Mouse (Mus musculus) CD4-positive helper T cell, adult 2 months (primary cell): ENCODE measurements around the gene Lhfpl4.

Source experiments
- DNase-seq: peaks from one replicate; pipeline ENCODE4 v3.0.0-alpha.2; 2012; ENCODE audit warnings: low read depth, missing footprints, low spot score

The Lhfpl4 gene

GRCm38 (mm10) chr6:113194841-113195595 lies at the start of gene Lhfpl4:
Gene Lhfpl4, minus strand, starts transcription at chr6:113195384.
- no peak for DNase-seq

GRCm38 (mm10) chr6:113242753-113243152 lies 47.6 kb upstream of the Lhfpl4 start:
- no peak for DNase-seq

DNA sequence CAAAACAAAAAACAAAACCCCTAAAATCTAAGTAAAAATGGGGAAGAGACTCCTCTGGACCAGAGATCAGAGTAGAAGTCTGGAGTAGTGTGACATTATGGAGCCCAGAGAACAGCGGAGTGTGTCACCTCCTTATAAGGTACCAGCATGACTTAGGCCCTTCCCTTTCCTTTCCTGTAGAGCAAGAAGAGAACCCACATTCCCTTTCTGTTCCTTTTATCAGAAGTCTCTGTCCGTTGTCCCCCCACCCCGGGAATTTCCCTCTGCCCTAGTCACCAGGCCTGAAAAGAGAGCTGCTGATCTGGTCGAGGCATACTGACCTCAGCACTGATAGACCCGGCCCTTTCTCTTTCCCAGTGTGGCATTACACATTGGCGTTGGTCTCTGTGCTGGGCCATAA lies 43.3 kb upstream of the Lhfpl4 start:
- peak; percentile 32 for DNase-seq

GRCm38 (mm10) chr6:113237542-113238270 lies 42.5 kb upstream of the Lhfpl4 start, which contains the start of gene Mtmr14:
Gene Mtmr14, plus strand, starts transcription at chr6:113237843.
- DNase-seq, result peak; percentile 99

- no peak for DNase-seq
Measured at GRCm38 (mm10) chr6:113235141-113235540, 40.0 kb upstream of the Lhfpl4 start.

GRCm38 (mm10) chr6:113226705-113227104 lies 31.5 kb upstream of the Lhfpl4 start:
- DNase-seq, result no peak

DNA sequence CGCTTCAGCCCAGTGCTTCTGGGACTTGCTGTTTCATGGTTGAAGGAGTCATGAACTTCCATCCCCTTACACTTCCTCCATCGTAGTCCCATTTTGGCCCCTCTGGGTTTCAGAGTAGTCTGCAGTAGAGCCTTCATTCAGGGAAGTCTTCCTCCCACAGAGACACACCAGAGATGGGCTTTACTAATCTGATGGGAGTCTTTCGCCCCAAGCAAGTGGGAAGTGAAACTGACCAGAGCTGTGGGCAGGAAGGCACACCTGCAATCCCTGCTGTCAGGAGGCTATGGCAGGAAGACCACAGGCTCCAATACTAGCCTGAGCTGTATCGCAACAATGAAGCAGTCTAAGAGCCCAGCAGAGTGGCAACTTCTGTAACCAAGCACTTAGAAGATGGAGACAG lies 30.6 kb upstream of the Lhfpl4 start:
- no peak for DNase-seq

DNA sequence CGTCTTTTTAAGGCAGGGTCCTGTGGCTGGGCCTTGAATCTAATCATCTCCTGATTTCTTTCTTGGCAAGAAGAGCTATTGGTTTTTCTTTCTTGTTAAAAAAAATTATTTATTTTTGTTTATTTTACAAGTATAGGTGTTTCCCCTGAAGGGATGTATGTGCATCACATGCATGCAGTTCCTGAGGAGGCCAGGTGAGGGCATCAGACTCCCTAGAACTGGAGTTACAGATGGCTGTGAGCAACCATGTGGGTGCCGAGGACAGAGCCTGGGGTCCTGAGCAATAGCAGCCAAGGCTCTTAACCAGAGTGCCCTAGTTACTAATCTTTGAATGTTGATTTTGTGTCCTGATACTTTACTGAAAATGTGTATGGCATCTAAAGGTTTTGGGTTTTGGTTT lies 21.1 kb upstream of the Lhfpl4 start:
- DNase-seq, result no peak

GRCm38 (mm10) chr6:113195596-113195992 lies 410 bp upstream of the Lhfpl4 start:
- no peak for DNase-seq

- DNase-seq, result no peak
Measured at GRCm38 (mm10) chr6:113194517-113194840, 705 bp downstream of the Lhfpl4 start.

- peak; percentile 11 for DNase-seq
Measured at GRCm38 (mm10) chr6:113193765-113194460, 1.3 kb downstream of the Lhfpl4 start.

- no peak for DNase-seq
Measured at GRCm38 (mm10) chr6:113184866-113185525, 10.2 kb downstream of the Lhfpl4 start.

- DNase-seq, result no peak
Measured at GRCm38 (mm10) chr6:113184163-113184562, 11.0 kb downstream of the Lhfpl4 start.

GRCm38 (mm10) chr6:113179195-113179733 lies 15.9 kb downstream of the Lhfpl4 start:
- DNase-seq, result no peak

DNA sequence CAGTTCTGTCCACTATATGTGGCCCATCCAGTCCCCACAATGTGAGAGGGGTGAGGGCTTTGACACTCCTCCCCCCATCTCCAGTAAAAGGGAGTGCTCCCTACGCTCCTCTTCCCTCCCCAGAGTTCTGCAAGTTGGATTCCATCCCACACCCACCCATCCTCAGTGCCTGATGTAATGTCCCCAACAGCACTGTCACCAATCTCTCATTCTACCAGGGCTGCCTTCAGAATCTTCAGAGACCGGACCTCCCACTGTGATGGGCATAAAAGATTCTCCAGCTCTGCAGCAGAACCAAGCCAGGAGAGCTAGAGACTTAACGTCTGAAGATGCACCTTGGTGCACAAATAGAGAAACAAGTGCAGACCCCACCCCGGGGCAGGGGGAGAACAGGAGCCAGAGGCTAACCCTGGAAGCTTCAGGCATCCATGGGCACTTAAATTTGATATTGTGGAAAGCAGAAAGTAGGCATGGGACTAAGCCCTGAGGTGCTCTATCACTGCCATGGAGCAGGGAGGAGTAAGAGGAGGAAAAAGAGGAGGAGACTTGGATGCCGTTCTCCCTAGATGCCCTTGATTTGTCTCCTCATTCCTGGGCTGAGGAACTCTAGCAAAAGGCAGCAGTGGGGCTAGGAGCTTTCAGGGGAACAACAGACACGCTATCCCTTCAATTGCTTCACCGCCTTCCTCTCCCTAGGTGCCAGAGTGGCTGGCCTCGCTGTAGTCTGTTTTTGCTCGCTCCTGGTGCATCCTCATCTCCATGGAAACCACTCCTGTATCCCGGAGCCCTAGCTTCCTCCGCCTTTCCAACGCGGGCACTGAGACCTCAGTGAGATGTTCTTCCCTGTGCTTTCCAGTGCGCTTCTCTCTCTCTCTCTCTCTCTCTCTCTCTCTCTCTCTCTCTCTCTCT lies 16.6 kb downstream of the Lhfpl4 start:
- DNase-seq, result no peak

GRCm38 (mm10) chr6:113176613-113177012 lies 18.6 kb downstream of the Lhfpl4 start:
- DNase-seq, result no peak

DNA sequence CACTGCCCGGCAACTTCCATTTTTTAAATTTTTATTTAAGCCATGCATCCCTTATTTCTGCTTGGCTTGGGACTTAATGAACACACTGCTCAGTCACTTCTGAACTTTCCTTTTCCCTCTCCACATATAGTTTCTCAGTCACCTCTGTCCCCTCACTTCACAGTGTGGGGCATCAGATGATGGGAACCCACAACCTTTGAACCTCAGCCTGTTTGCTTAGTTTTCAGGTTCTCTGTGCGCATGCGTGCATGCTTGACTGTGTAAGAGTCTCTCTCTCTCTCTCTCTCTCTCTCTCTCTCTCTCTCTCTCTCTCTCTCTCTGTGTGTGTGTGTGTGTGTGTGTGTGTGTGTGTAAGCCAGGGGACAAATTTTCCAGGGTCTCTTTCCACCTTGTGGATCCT lies 19.7 kb downstream of the Lhfpl4 start:
- DNase-seq, result no peak

- peak; percentile 66 for DNase-seq
Measured at GRCm38 (mm10) chr6:113172568-113172967, 22.6 kb downstream of the Lhfpl4 start.

- DNase-seq, result no peak
Measured at GRCm38 (mm10) chr6:113172011-113172410, 23.2 kb downstream of the Lhfpl4 start.

GRCm38 (mm10) chr6:113170651-113171050 lies 24.5 kb downstream of the Lhfpl4 start:
- no peak for DNase-seq

- DNase-seq, result no peak
Measured at GRCm38 (mm10) chr6:113169852-113170251, 25.3 kb downstream of the Lhfpl4 start.
